Mouse (Mus musculus) heart, embryonic 11.5 days (tissue): ENCODE measurements at regions not wholly inside any gene's neighbourhood (a gene's known extent, or its start where the extent isn't known, plus 50 kb on each side); places are given as distances from the start of the nearest gene placed in this dataset.

Experiments
- ATAC-seq: fragments of 200-750 bp; cut with Nextera tagmentation; replicated peaks from 2 replicates; pipeline ENCODE4 v1.8.0; 2017; ENCODE audit warnings: moderate library complexity; ENCODE audit not compliant: insufficient number of reproducible peaks, low FRiP score, low TSS enrichment
- H3K27ac ChIP-seq: fragments of 300-500 bp; sonication (generic); 2 replicates; pipeline ENCODE4 v1.5.1; 2014; ENCODE audit warnings: mild to moderate bottlenecking, low read depth, low read length
- H3K27me3 ChIP-seq: fragments of 300-500 bp; sonication (generic); 2 replicates; pipeline ENCODE4 v1.6.1; 2014; ENCODE audit warnings: mild to moderate bottlenecking, low read length, mixed read lengths; ENCODE audit not compliant: control insufficient read depth, insufficient read depth
- H3K36me3 ChIP-seq: fragments of 300-500 bp; sonication (generic); 2 replicates; pipeline ENCODE4 v1.6.1; 2014; ENCODE audit warnings: mild to moderate bottlenecking, low read length, moderate library complexity, mixed read lengths; ENCODE audit not compliant: control insufficient read depth, insufficient read depth
- H3K4me1 ChIP-seq: fragments of 300-500 bp; sonication (generic); 2 replicates; pipeline ENCODE4 v1.6.1; 2014; ENCODE audit warnings: low read length; ENCODE audit not compliant: control insufficient read depth, insufficient read depth
- H3K4me2 ChIP-seq: fragments of 300-500 bp; sonication (generic); 2 replicates; pipeline ENCODE4 v1.6.1; 2014; ENCODE audit warnings: mild to moderate bottlenecking, moderate library complexity
- H3K4me3 ChIP-seq: fragments of 300-500 bp; sonication (generic); 2 replicates; pipeline ENCODE4 v1.5.1; 2014; ENCODE audit warnings: low read depth, low read length
- H3K9ac ChIP-seq: fragments of 300-500 bp; sonication (generic); 2 replicates; pipeline ENCODE4 v1.6.1; 2014; ENCODE audit warnings: mild to moderate bottlenecking, low read depth, low read length, moderate library complexity
- H3K9me3 ChIP-seq: fragments of 300-500 bp; sonication (generic); replicated peaks from 2 replicates; pipeline ENCODE4 v1.6.1; 2016; ENCODE audit warnings: low read length; ENCODE audit not compliant: control insufficient read depth
- WGBS: fragments of 180-500 bp; shearing (Covaris S2); extraction: QIAGEN DNeasy Blood & Tissue Kit; methylation state at CpG from one replicate; pipeline ENCODE4 v1.1.7; 2014; ENCODE audit not compliant: insufficient replicate concordance; 5-methylcytosine and 5-hydroxymethylcytosine counted together

GRCm38 (mm10) chr13:31359353-31359752 is 196.6 kb upstream of the Foxq1 start:
- Histone ChIP-seq H3K4me3 (no peak overlapping the region), H3K27ac (no peak overlapping the region), H3K36me3 (no peaks in the 10 kb centered on the region), H3K9me3 (no peaks in the 10 kb centered on the region), H3K27me3 (no peaks in the 10 kb centered on the region), H3K9ac (no peak overlapping the region), H3K4me2 (no peak overlapping the region), H3K4me1 (no peaks in the 10 kb centered on the region)
- no peak for ATAC-seq
- 83% methylated on average over 4 of the region's 4 CpGs for WGBS

GRCm38 (mm10) chr13:31362386-31362785 is 193.5 kb upstream of the Foxq1 start:
- 9% methylated on average over 3 of the region's 3 CpGs for WGBS

GRCm38 (mm10) chr13:31364369-31364768 is 191.6 kb upstream of the Foxq1 start:
- H3K4me3 ChIP-seq, result no peak overlapping the region
- H3K27ac ChIP-seq, result no peak overlapping the region
- H3K4me2 ChIP-seq, result no peak overlapping the region
- no peaks in the 10 kb centered on the region for H3K27me3 ChIP-seq
- WGBS, result 63% methylated on average over 4 of the region's 4 CpGs
- H3K4me1 ChIP-seq, result no peaks in the 10 kb centered on the region
- no peak overlapping the region for H3K9ac ChIP-seq
- no peak for ATAC-seq
- H3K9me3 ChIP-seq, result no peaks in the 10 kb centered on the region
- H3K36me3 ChIP-seq, result no peaks in the 10 kb centered on the region

More at GRCm38 (mm10) chr13:31362386-31362785, 193.5 kb upstream of the Foxq1 start:
- Histone ChIP-seq H3K9me3 (no peaks in the 10 kb centered on the region), H3K27ac (no peak overlapping the region), H3K27me3 (no peaks in the 10 kb centered on the region), H3K4me3 (no peak overlapping the region), H3K36me3 (no peaks in the 10 kb centered on the region), H3K4me1 (no peaks in the 10 kb centered on the region), H3K9ac (no peak overlapping the region), H3K4me2 (no peak overlapping the region)
- no peak for ATAC-seq

- Histone ChIP-seq H3K27ac (no peak overlapping the region), H3K36me3 (no peaks in the 10 kb centered on the region), H3K4me1 (no peaks in the 10 kb centered on the region), H3K9ac (no peak overlapping the region), H3K4me2 (no peak overlapping the region), H3K4me3 (no peak overlapping the region), H3K27me3 (no peaks in the 10 kb centered on the region), H3K9me3 (no peaks in the 10 kb centered on the region)
- 82% methylated on average over 3 of the region's 3 CpGs for WGBS
- ATAC-seq, result no peak
Observed at GRCm38 (mm10) chr13:31367226-31367625, 188.7 kb upstream of the Foxq1 start.

- no peaks in the 10 kb centered on the region for H3K9me3 ChIP-seq
- H3K27ac ChIP-seq, result no peak overlapping the region
- H3K4me3 ChIP-seq, result no peak overlapping the region
- no peaks in the 10 kb centered on the region for H3K27me3 ChIP-seq
- no peak for ATAC-seq
- WGBS, result 73% methylated on average over 4 of the region's 4 CpGs
- H3K4me2 ChIP-seq, result no peak overlapping the region
- no peak overlapping the region for H3K9ac ChIP-seq
- no peaks in the 10 kb centered on the region for H3K4me1 ChIP-seq
- no peaks in the 10 kb centered on the region for H3K36me3 ChIP-seq
Observed at GRCm38 (mm10) chr13:31369182-31369581, 186.8 kb upstream of the Foxq1 start.

DNA sequence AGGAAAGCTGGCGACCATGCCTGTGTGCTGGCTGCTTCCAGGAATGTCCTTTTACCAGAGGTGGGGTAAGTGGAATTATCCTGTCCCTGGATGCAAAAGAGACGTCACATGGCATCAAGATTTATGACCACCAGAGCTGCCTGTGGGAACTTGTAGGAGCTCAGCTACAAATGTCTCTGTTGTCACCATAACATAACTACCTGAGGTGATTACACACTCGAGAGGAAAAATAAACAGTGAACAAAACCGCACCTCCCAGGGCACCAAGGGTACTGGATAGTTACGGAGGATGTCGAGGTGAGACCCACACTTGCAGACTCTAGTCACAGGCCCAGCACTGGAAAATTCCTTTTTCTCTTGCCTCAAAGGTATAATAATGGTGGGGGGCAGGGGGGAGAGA is 185.1 kb upstream of the Foxq1 start:
- Histone ChIP-seq H3K27ac (no peak overlapping the region), H3K36me3 (no peaks in the 10 kb centered on the region), H3K4me1 (no peaks in the 10 kb centered on the region), H3K4me2 (no peak overlapping the region), H3K9me3 (no peaks in the 10 kb centered on the region), H3K4me3 (no peak overlapping the region), H3K9ac (no peak overlapping the region), H3K27me3 (no peaks in the 10 kb centered on the region)
- no peak for ATAC-seq
- 64% methylated on average over 6 of the region's 6 CpGs for WGBS

DNA sequence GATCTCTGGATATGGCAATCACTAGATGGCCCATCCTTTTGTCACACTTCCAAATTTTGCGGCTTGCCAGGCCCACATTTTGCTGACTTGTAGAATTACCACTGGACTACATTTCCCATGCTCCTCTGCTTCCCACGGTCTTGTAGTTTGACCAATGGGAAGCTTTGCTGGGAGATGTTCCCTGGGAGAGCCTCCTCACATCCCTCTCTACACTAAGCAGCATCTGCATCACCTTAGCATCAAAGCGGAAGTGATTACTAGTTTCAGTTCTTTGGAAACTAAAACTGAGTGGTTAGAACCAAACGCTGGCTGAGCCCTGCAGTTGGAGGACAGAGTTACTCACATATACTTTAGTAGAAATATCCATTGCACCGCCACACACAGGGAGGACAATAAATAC is 181.9 kb upstream of the Foxq1 start:
- 57% methylated on average over 5 of the region's 5 CpGs for WGBS
- Histone ChIP-seq H3K36me3 (no peaks in the 10 kb centered on the region), H3K4me1 (no peaks in the 10 kb centered on the region), H3K4me3 (no peak overlapping the region), H3K27me3 (peaks cover 3% of the 10 kb centered on the region; the same call in 1 of the 2 replicates), H3K4me2 (no peak overlapping the region), H3K9ac (no peak overlapping the region), H3K9me3 (no peaks in the 10 kb centered on the region), H3K27ac (no peak overlapping the region)
- ATAC-seq, result no peak

GRCm38 (mm10) chr13:31393421-31394215 is 162.3 kb upstream of the Foxq1 start:
- H3K27ac ChIP-seq, result no peak overlapping the region
- no peak overlapping the region for H3K9ac ChIP-seq
- H3K9me3 ChIP-seq, result no peaks in the 10 kb centered on the region
- H3K27me3 ChIP-seq, result no peaks in the 10 kb centered on the region
- H3K4me3 ChIP-seq, result no peak overlapping the region
- H3K36me3 ChIP-seq, result no peaks in the 10 kb centered on the region
- no peaks in the 10 kb centered on the region for H3K4me1 ChIP-seq
- H3K4me2 ChIP-seq, result no peak overlapping the region
- WGBS, result 57% methylated on average over 4 of the region's 4 CpGs
- no peak for ATAC-seq
